Mouse (Mus musculus): ENCODE results near the gene Vash2. TPM values are rescaled to one million over a fixed set of nuclear protein-coding genes. Genes with fewer than 3 reads are reported as not detected.
A peak's percentile ranks its signal among the peaks of the same experiment; 100 is the strongest.
"Not testable (repeated sequence)": the region's sequence is repeated elsewhere in the genome, so short reads cannot be mapped to it uniquely, and the experiment has no call there.

Gene Vash2
- 7.4 and 8.9 TPM in 2 replicates for polyA plus RNA-seq (2015; fragmentation: Nextera tagmentation; extraction: Ambion mirVana)

- no peak for DNase-seq (ENCODE audit: low spot score)
Measured at GRCm38 (mm10) chr1:190979100-190979563, at the start of gene Vash2. Vash2 (minus strand) TSS chr1:190979296.

DNA sequence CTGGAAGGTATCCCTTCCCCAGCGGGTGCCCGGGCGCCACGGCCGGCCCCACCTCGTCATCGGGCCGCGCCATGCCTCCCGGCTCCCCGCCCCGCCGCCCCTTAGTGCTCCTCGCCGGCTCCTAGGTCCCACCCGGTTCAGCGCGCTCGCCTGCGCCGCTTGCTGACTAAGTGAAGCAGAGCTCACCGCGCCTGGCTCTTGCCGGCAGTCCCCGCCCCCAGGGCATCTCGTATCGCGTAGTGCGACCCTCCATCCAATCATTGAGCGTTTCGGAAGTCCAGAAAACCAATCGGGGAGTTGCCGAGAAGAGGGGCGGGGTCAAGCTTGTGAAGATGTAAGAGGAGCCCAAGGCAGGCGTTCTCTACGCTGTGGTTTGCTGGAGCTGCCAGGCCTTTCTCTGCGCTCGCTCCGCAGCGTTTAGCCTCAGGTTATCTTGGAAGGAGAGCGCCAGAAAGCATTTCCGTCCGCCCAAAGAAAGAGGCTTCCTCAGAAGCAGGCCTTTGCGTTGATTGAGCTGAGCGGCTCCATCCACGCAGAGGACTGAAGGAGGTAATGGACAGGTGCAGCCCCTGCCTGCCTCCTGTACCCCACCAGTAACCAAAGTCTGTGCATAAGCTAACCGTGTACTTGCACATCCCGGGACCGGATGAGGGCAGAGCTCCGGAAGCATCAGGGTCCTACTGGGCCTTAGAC lies 47.1 kb upstream of the Vash2 start, which contains the start of gene Flvcr1:
Flvcr1 (minus strand) TSS at position 138 of the 693 bp plus-strand sequence.
- DNase-seq (ENCODE audit: low spot score): peak; percentile 100

DNA sequence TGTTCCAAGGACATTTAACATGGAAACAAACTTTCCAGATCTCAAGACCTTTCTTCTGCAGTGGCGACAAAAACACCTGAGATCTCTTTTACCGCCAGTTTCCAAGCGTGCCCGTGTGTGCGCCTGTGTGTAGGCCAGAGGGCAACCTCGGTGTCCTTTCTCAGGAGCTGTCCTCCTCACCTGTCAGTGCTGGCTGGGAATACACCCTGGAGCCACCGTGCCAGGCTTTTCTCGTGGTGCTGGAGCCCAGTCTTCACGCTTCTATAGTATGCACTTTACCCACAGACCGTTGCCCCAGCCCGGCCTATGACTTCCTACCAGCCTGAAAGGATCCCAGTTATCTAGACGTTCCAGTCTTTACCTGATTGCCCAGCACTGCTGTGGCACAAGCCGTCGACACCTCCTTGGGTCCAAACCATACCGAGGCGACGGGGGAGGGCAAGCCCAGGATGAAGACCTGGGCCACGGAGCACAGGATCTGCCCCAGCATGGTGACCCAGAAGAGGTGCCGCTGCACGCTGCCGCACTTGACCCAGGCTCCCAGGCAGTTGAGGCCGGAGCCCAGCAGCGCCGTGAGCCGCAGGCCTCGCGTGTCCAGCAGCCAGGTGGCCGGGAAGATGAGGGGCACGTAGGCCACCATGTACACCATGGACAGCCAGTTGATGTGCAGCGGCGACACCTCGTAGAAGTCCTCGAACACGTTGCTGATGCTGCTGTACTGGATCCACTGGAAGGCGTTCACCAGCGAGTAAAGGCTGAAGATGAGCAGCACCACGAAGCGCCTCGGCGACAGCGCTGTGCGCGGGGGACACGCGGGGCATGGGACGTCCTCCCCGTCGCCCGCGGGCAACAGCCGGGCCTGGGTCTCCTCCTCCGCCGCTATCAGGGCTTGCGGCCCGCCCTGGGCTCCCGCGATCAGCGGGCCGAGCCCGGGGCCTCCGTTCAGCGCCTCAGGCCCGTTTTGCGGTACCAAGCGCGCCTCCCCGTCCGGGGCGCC lies 46.2 kb upstream of the Vash2 start:
- DNase-seq (ENCODE audit: low spot score): peak; percentile 15

GRCm38 (mm10) chr1:191023806-191024205 lies 44.7 kb upstream of the Vash2 start:
- DNase-seq (ENCODE audit: low spot score): not testable (repeated sequence)

GRCm38 (mm10) chr1:191023140-191023539 lies 44.0 kb upstream of the Vash2 start:
- no peak for DNase-seq (ENCODE audit: low spot score)

DNA sequence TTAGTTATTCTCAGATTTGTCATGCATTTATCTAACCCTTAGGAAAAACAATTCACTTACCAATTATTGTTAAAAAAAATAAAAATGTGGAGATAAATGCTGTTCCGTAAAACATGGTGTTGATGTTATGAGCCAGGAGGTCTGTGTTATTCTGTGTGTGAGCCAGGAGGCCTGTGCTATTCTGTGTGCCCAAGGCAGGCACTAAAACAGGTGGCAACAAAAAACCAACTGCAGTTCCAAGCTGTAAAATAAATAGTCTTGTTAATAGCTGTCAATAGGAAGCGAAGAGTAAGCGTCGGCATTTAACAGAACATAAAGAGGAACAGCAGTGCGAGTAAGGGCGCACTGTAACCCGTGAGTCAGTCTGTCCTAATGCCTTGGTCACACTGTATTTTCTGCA lies 41.9 kb upstream of the Vash2 start:
- no peak for DNase-seq (ENCODE audit: low spot score)

- no peak for DNase-seq (ENCODE audit: low spot score)
Measured at GRCm38 (mm10) chr1:191020217-191020924, 41.3 kb upstream of the Vash2 start.

- peak; percentile 83 for DNase-seq (ENCODE audit: low spot score)
Measured at GRCm38 (mm10) chr1:191019803-191020202, 40.7 kb upstream of the Vash2 start.

- DNase-seq (ENCODE audit: low spot score): no peak
Measured at GRCm38 (mm10) chr1:191014271-191014670, 35.2 kb upstream of the Vash2 start.

GRCm38 (mm10) chr1:191008707-191009106 lies 29.6 kb upstream of the Vash2 start:
- no peak for DNase-seq (ENCODE audit: low spot score)

- peak; percentile 21 for DNase-seq (ENCODE audit: low spot score)
Measured at GRCm38 (mm10) chr1:191002201-191002600, 23.1 kb upstream of the Vash2 start.

- DNase-seq (ENCODE audit: low spot score): no peak
Measured at GRCm38 (mm10) chr1:191000686-191001085, 21.6 kb upstream of the Vash2 start.

DNA sequence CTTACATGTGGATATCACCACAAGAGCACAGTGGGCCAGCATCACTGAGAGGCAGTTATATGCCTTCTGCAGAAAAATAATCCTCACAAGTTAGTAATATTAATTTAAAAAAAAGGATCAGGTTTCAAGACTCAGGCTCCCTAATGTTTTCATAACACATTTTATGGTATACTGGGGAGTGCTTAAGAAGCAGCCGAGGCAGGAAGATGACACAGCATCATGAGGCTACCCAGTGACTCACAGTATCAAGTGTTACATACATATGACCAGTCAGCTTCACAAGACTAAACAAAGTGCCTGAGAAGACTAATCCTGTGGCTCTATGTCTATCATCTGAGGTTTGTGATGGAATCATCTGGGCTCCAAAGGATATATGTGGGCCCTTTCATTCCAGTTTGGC lies 18.9 kb upstream of the Vash2 start:
- no peak for DNase-seq (ENCODE audit: low spot score)

DNA sequence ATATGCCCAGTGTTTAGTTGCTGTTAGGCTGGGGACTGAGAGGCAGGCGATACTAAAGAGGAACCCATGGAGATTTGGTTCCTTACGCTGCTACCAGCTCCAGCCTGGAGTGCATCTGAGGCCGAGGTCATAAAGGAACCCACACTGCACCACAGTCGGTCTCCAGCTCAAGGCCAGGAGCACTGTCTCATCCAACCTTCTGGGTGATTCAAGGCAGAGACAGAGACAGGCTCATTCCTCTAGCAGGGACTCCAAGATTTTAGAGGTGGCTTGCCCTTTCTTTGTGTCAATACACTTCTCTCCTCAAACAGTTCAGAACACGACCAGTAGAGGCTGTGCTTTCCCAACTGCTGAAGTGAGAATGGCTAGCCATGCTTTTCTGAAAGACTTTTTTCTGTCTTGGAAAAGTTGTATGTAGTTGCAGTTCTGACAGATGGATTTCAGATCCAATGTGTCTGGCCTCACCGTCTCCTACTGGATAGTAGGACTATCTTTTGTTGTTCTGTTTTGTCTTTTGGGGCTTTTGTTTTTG lies 17.3 kb upstream of the Vash2 start:
- peak; percentile 18 for DNase-seq (ENCODE audit: low spot score)

DNA sequence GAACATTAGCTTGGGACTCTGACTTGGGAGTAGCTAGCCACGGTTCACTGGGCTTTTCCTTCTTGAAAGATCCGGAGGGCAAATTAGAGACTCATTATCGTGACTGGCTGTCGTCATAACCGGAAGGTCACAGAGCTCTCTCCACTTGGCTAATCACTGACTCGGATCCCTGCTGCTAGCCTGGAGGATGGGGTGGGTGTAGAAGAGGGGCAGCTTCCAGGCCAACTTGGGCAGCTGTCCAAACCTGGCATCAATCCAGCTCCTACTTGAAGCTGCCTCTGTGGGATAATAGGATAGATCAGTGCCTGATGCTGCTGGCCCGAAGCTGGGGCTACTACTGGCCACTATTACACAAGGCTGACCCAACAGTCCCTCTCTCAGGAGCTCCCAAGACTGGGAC lies 16.5 kb upstream of the Vash2 start:
- DNase-seq (ENCODE audit: low spot score): no peak

DNA sequence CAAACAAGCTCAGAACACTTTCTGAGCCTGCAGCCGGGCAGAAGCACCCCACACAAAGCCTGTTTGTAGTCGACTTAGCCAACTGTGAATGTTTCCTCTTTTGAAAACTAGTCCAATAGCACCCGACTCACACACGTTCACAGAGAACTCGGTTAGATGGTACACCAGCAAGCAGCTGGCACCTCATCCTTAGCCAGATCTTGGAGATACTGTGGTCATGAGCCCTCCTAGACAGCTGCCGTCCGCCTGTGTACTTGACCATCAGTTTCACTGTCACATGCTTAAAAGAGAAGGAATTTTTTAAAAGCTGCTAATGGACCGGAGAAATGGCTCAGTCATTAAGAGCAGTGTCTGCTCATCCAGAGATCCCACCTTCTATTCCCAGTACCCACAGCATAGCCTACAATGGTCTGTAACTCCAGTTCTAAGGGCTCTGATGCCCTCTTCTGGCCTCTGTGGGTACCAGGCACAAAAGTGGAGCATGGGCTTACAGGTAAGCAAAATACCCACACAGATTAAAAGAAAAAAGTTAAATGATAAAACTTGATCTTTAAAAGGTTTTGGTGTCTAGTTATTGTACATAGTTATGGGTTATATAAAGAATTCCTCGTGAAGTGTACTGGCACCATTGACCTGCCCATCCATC lies 10.5 kb upstream of the Vash2 start:
- DNase-seq (ENCODE audit: low spot score): no peak

- DNase-seq (ENCODE audit: low spot score): no peak
Measured at GRCm38 (mm10) chr1:190981412-190981811, 2.3 kb upstream of the Vash2 start.

GRCm38 (mm10) chr1:190980470-190980869 lies 1.4 kb upstream of the Vash2 start:
- DNase-seq (ENCODE audit: low spot score): no peak

- peak; percentile 16 for DNase-seq (ENCODE audit: low spot score)
Measured at GRCm38 (mm10) chr1:190978511-190979073, 504 bp downstream of the Vash2 start.

DNA sequence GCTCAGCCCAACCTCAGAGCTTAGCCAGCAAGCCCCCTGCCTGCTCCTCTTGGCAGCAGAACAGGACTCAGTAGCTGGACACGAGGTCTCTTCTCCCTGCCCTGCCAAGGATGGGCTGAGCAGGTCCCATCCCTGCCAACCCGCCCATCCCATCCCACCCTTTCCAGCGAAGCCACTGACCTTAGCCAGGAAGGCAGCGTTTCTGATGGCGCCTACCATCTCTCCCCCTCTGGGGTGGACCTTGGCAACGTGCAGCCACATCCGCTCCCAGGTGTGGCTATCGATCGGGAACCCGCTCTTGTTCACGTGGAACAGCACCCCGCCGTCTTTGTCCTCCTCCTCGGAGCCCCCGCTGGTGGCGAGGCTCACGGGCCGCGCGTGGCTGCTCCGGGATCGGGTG lies 1.1 kb downstream of the Vash2 start:
- DNase-seq (ENCODE audit: low spot score): no peak

Data from thymus, postnatal 0 days (tissue).